Mouse (Mus musculus) lung, postnatal 4 days (tissue): ENCODE data around the gene Cdc20b.

Experiments used
- DNase-seq, 2 experiments: peaks; one replicate each; pipeline ENCODE4 v3.0.0; 2021

Gene Cdc20b

DNA sequence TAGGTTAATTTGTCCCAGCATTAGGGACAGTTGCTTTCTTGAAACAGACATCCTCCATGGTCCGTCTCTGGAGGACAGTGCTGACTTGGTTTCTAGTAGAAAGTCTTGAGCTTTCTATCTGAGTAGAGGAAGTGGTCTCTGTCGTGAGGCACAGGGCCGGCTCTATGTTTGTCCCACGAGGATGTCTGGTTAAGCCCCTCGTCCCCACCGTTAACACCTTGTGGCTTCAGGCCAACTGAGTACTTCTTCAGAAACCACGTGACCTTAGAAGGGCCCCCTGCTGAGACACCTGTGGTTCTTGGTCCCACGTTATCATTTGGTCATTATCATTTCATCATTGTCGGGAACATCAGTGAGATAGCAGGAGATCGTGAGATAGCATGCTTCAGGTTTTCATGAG lies 66.9 kb downstream of the Cdc20b start:
- DNase-seq, result no peak

- no peak for DNase-seq
Observed at GRCm38 (mm10) chr13:113104759-113105158, 69.8 kb downstream of the Cdc20b start.

- peak in 1 of 2 experiments; percentile 32 for DNase-seq
Observed at GRCm38 (mm10) chr13:113118977-113119376, 84.1 kb downstream of the Cdc20b start.

DNA sequence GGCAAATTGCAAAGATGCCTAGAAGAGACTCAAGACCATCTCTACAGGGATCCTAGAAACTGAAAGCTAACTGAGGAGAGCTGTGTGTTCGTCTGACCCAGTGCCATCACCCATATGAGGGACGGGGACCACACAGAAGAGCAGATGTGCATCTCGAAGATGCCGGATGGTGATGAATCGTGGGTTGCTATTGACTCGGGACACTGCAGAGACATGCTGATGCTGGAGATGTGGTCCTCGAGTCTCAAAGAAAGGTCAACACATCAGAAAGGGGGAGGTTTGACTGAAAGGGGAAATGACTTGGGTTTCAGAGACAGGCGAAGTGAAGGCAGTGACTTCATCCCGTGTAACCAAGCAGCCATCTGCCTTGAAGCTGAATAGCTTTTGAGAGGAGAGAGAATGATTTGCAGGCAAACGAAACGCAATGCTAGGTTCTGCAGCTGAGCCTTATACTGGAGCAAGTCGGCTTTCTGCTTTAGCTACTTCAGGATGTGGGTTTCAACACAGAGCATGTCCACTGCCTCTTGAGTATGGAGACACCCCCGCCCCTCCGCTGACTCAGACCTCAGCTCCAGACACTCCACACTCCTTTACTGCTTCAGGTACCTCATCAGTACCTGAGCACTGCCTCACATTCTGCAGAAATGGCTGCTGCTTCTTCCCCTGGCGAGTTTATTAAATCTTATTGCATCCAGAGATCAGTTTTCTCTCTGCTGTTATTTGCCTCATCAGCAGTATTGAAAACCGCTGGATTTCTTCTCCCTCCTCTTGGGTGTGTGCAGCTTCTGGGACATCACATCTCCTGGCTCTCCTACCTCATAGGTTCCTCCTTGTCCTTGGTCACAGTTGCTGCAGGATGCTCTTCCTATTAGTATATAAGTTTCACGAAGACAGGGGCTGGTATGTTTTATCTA lies 85.7 kb downstream of the Cdc20b start:
- no peak for DNase-seq

- DNase-seq, result no peak
Observed at GRCm38 (mm10) chr13:113121326-113121725, 86.4 kb downstream of the Cdc20b start.

GRCm38 (mm10) chr13:113129974-113130373 lies 95.1 kb downstream of the Cdc20b start:
- no peak for DNase-seq

- no peak for DNase-seq
Observed at GRCm38 (mm10) chr13:113139597-113139996, 104.7 kb downstream of the Cdc20b start.
